8 mouse cellular contexts compared by ENCODE assay signal in the genomic region with DNA sequence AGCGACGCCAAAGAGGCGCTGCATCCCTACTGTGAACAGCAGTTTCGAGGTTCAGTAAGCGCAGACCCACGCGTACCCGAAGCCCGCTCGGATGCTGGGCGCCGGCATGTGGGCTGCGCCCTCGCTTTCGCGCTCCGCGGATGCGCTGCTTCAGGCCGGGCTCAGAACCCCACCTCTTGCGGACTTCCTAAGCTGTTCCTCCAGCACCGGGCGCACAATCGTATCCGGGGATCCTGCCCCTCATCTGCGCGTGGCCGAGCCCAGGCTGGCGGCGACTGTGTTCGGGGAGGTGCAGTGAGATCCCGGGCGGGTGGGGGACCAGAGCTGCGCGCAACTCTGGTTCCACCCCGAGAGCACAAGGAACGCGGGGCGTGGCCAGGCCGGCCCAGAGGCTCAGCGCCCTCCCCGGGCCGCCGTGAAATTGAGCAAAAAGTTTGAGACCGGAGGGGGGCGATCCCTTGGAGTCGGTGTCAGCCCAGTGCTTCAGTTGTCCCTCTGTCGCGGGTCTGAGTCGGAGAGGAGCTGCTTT. TPM values are rescaled to one million over a fixed set of nuclear protein-coding genes. Genes with fewer than 3 reads are reported as not detected.
DNase-seq lines count a peak whose midpoint lies in the region; ATAC-seq and TF ChIP-seq lines count a peak whose summit lies in the region.

No protein-coding gene starts in this region.

- peak; percentile 39 for TF ChIP-seq CTCF in liver, postnatal 0 days (IDR thresholded peaks at IDR 0.05; ENCODE audit: low read depth)

- no peak for TF ChIP-seq EP300 in liver, postnatal 0 days (IDR thresholded peaks at IDR 0.05; ENCODE audit: low read depth)

- peak; percentile 72 for ATAC-seq in intestine, embryonic 16.5 days
- ATAC-seq in liver, postnatal 0 days: peak; percentile 57
- peak; percentile 18; the same call in 1 of the 2 replicates for ATAC-seq in neural tube, embryonic 15.5 days (ENCODE audit: low FRiP score)

- no peak overlapping the region for H3K27ac ChIP-seq in intestine, embryonic 16.5 days (ENCODE audit: low read length)
- H3K27ac ChIP-seq in liver, postnatal 0 days (ENCODE audit: low read depth): peak overlapping the region; percentile 92
- H3K27ac ChIP-seq in neural tube, embryonic 15.5 days (replicated peaks): no peak overlapping the region

- peak overlapping the region; percentile 59 for H3K4me3 ChIP-seq in intestine, embryonic 16.5 days (ENCODE audit: low read length)
- H3K4me3 ChIP-seq in liver, postnatal 0 days (ENCODE audit: low read depth, low read length): peak overlapping the region; percentile 71
- H3K4me3 ChIP-seq in neural tube, embryonic 15.5 days (replicated peaks): peak overlapping the region; percentile 45

- peaks cover 33% of the 10 kb centered on the region for H3K27me3 ChIP-seq in intestine, embryonic 16.5 days (replicated peaks; ENCODE audit: control insufficient read depth, insufficient read depth, low read length)
- peaks cover 43% of the 10 kb centered on the region for H3K27me3 ChIP-seq in liver, postnatal 0 days (ENCODE audit: insufficient read depth, low read length)
- H3K27me3 ChIP-seq in neural tube, embryonic 15.5 days (replicated peaks): peaks cover 57% of the 10 kb centered on the region

- under 1% methylated on average over 50 of the region's 50 CpGs for WGBS in intestine, embryonic 16.5 days
- WGBS in liver, postnatal 0 days (ENCODE audit: insufficient replicate concordance): under 1% methylated on average over 50 of the region's 50 CpGs
- WGBS in neural tube, embryonic 15.5 days: under 1% methylated on average over 50 of the region's 50 CpGs

- H3K36me3 ChIP-seq in intestine, embryonic 16.5 days (ENCODE audit: control insufficient read depth, insufficient read depth, low read length): no peaks in the 10 kb centered on the region
- peaks cover 10% of the 10 kb centered on the region; the same call in 1 of the 2 replicates for H3K36me3 ChIP-seq in liver, postnatal 0 days (replicated peaks; ENCODE audit: insufficient read depth, low read length)
- peaks cover 6% of the 10 kb centered on the region; the same call in 1 of the 2 replicates for H3K36me3 ChIP-seq in neural tube, embryonic 15.5 days

- H3K9me3 ChIP-seq in intestine, embryonic 16.5 days (ENCODE audit: control insufficient read depth, low read length): no peaks in the 10 kb centered on the region
- H3K9me3 ChIP-seq in liver, postnatal 0 days (ENCODE audit: low read length): no peaks in the 10 kb centered on the region
- no peaks in the 10 kb centered on the region for H3K9me3 ChIP-seq in neural tube, embryonic 15.5 days (replicated peaks)

- peak overlapping the region; percentile 70 for H3K9ac ChIP-seq in intestine, embryonic 16.5 days (ENCODE audit: low read depth, low read length)
- peak overlapping the region; percentile 87 for H3K9ac ChIP-seq in liver, postnatal 0 days (replicated peaks)
- H3K9ac ChIP-seq in neural tube, embryonic 15.5 days (replicated peaks): peak overlapping the region; percentile 44

- H3K4me1 ChIP-seq in intestine, embryonic 16.5 days (ENCODE audit: control insufficient read depth, insufficient read depth, low read length): peaks cover 31% of the 10 kb centered on the region
- H3K4me1 ChIP-seq in liver, postnatal 0 days (ENCODE audit: insufficient read depth): peaks cover 28% of the 10 kb centered on the region
- H3K4me1 ChIP-seq in neural tube, embryonic 15.5 days: peaks cover 41% of the 10 kb centered on the region

- DNase-seq in right cerebral cortex, adult 2 months (ENCODE audit: low spot score in 2 of 2): peak; percentile 58 to 62
- DNase-seq in right cerebral cortex, postnatal 4 days: no peak
- DNase-seq in embryo, embryonic 11 days: peak; percentile 80
- DNase-seq in heart, adult 11 months: peak; percentile 98
- DNase-seq in liver, postnatal 0 days: peak; percentile 86
- DNase-seq in urinary bladder, postnatal 14 days (ENCODE audit: low spot score): peak; percentile 87

- peak overlapping the region; percentile 96 for H3K4me2 ChIP-seq in intestine, embryonic 16.5 days (ENCODE audit: low read depth, low read length)
- peak overlapping the region; percentile 90 for H3K4me2 ChIP-seq in liver, postnatal 0 days (ENCODE audit: low read depth, low read length)
- H3K4me2 ChIP-seq in neural tube, embryonic 15.5 days: peak overlapping the region; percentile 95

RNA-seq across cellular contexts. Expression of a gene that starts 2.1 kb away (rescaled TPM):
- polyA plus RNA-seq in intestine, embryonic 16.5 days (2015; fragmentation: Nextera tagmentation; extraction: Ambion mirVana): 3.9 and 5.2 TPM in 2 replicates
- polyA plus RNA-seq in liver, postnatal 0 days (2015; fragmentation: Nextera tagmentation; extraction: Ambion mirVana): 15.5 and 17.4 TPM in 2 replicates
- 2.8 and 4.5 TPM in 2 replicates for polyA plus RNA-seq in neural tube, embryonic 15.5 days (2015; fragmentation: Nextera tagmentation; extraction: Ambion mirVana)

RNA-seq across cellular contexts. Expression of a gene that starts 38.9 kb away (rescaled TPM):
- polyA plus RNA-seq in intestine, embryonic 16.5 days (2015; fragmentation: Nextera tagmentation; extraction: Ambion mirVana): 260 and 274 TPM in 2 replicates
- polyA plus RNA-seq in liver, postnatal 0 days (2015; fragmentation: Nextera tagmentation; extraction: Ambion mirVana): 64.4 and 67.4 TPM in 2 replicates
- polyA plus RNA-seq in neural tube, embryonic 15.5 days (2015; fragmentation: Nextera tagmentation; extraction: Ambion mirVana): 173 and 184 TPM in 2 replicates

RNA-seq across cellular contexts. Expression of a gene that starts 48.4 kb away (rescaled TPM):
- 3.1 and 3.7 TPM in 2 replicates for polyA plus RNA-seq in intestine, embryonic 16.5 days (2015; fragmentation: Nextera tagmentation; extraction: Ambion mirVana)
- polyA plus RNA-seq in liver, postnatal 0 days (2015; fragmentation: Nextera tagmentation; extraction: Ambion mirVana): 15.2 and 16.3 TPM in 2 replicates
- 19.2 and 32.4 TPM in 2 replicates for polyA plus RNA-seq in neural tube, embryonic 15.5 days (2015; fragmentation: Nextera tagmentation; extraction: Ambion mirVana)

RNA-seq across cellular contexts. Expression of a gene that starts 53.4 kb away (rescaled TPM):
- not detected in 2 replicates for polyA plus RNA-seq in intestine, embryonic 16.5 days (2015; fragmentation: Nextera tagmentation; extraction: Ambion mirVana)
- not detected in 2 replicates for polyA plus RNA-seq in liver, postnatal 0 days (2015; fragmentation: Nextera tagmentation; extraction: Ambion mirVana)
- polyA plus RNA-seq in neural tube, embryonic 15.5 days (2015; fragmentation: Nextera tagmentation; extraction: Ambion mirVana): 0.34 and 0.49 TPM in 2 replicates

Comparison
In these comparisons a context has a peak if more than half of its experiments do, and no peak if none do; other contexts are left out.
1. ATAC-seq: peak in every context shown above with its lines; median percentile 72 in intestine, embryonic 16.5 days; 57 in liver, postnatal 0 days; 18 in neural tube, embryonic 15.5 days.